Mouse (Mus musculus): ENCODE results near the gene Ms4a1. TPM values are rescaled to one million over a fixed set of nuclear protein-coding genes. Genes with fewer than 3 reads are reported as not detected.
"Not testable (repeated sequence)": the region's sequence is repeated elsewhere in the genome, so short reads cannot be mapped to it uniquely, and the experiment has no call there.

Ms4a1 gene
- polyA plus RNA-seq, 1 experiment from 2014 or later, result not detected

GRCm38 (mm10) chr19:11264602-11265185, 1.3 kb downstream of the Ms4a1 start:
- H3K9ac ChIP-seq, result no peak overlapping the region
- WGBS, result 78% methylated on average over 9 of the region's 9 CpGs
- no peaks in the 10 kb centered on the region for H3K4me1 ChIP-seq (replicated peaks)
- H3K27ac ChIP-seq (ENCODE audit: poor library complexity, severe bottlenecking), result no peak overlapping the region
- no peaks in the 10 kb centered on the region for H3K36me3 ChIP-seq
- H3K4me2 ChIP-seq, result no peak overlapping the region
- no peaks in the 10 kb centered on the region for H3K27me3 ChIP-seq (replicated peaks)
- no peak overlapping the region for H3K4me3 ChIP-seq
- H3K9me3 ChIP-seq (replicated peaks), result no peaks in the 10 kb centered on the region
- ATAC-seq (ENCODE audit: insufficient number of reproducible peaks, low FRiP score), result no peak

- H3K4me2 ChIP-seq, result no peak overlapping the region
- no peak overlapping the region for H3K4me3 ChIP-seq
- no peaks in the 10 kb centered on the region for H3K9me3 ChIP-seq (replicated peaks)
- 65% methylated on average over 3 of the region's 3 CpGs for WGBS
- no peaks in the 10 kb centered on the region for H3K4me1 ChIP-seq (replicated peaks)
- ATAC-seq (ENCODE audit: insufficient number of reproducible peaks, low FRiP score), result no peak
- H3K9ac ChIP-seq, result no peak overlapping the region
- H3K27ac ChIP-seq (ENCODE audit: poor library complexity, severe bottlenecking), result no peak overlapping the region
- no peaks in the 10 kb centered on the region for H3K36me3 ChIP-seq
- H3K27me3 ChIP-seq (replicated peaks), result no peaks in the 10 kb centered on the region
Measured at GRCm38 (mm10) chr19:11263549-11263948, 2.5 kb downstream of the Ms4a1 start.

GRCm38 (mm10) chr19:11262932-11263331, 3.1 kb downstream of the Ms4a1 start:
- not testable (repeated sequence) for H3K27me3 ChIP-seq (replicated peaks); H3K9me3 ChIP-seq (replicated peaks); H3K4me2 ChIP-seq; H3K4me3 ChIP-seq; H3K36me3 ChIP-seq; H3K4me1 ChIP-seq (replicated peaks); H3K9ac ChIP-seq; H3K27ac ChIP-seq (ENCODE audit: poor library complexity, severe bottlenecking); ATAC-seq (ENCODE audit: insufficient number of reproducible peaks, low FRiP score)
- WGBS, result 67% methylated on average over 4 of the region's 4 CpGs

GRCm38 (mm10) chr19:11261522-11261921, 4.5 kb downstream of the Ms4a1 start:
- H3K27me3 ChIP-seq (replicated peaks), result no peaks in the 10 kb centered on the region
- no peak overlapping the region for H3K4me2 ChIP-seq
- H3K4me3 ChIP-seq, result no peak overlapping the region
- no peaks in the 10 kb centered on the region for H3K9me3 ChIP-seq (replicated peaks)
- H3K4me1 ChIP-seq (replicated peaks), result no peaks in the 10 kb centered on the region
- ATAC-seq (ENCODE audit: insufficient number of reproducible peaks, low FRiP score), result no peak
- H3K36me3 ChIP-seq, result no peaks in the 10 kb centered on the region
- no peak overlapping the region for H3K9ac ChIP-seq
- no peak overlapping the region for H3K27ac ChIP-seq (ENCODE audit: poor library complexity, severe bottlenecking)
- WGBS, result 87% methylated on average over 2 of the region's 2 CpGs

- ATAC-seq (ENCODE audit: insufficient number of reproducible peaks, low FRiP score), result no peak
- Histone ChIP-seq H3K4me2 (no peak overlapping the region), H3K27me3 (replicated peaks) (no peaks in the 10 kb centered on the region), H3K36me3 (no peaks in the 10 kb centered on the region), H3K4me1 (replicated peaks) (no peaks in the 10 kb centered on the region), H3K9ac (no peak overlapping the region), H3K4me3 (no peak overlapping the region), H3K27ac (ENCODE audit: poor library complexity, severe bottlenecking) (no peak overlapping the region), H3K9me3 (replicated peaks) (no peaks in the 10 kb centered on the region)
Measured at GRCm38 (mm10) chr19:11244230-11244629, 21.8 kb downstream of the Ms4a1 start.

- H3K27ac ChIP-seq (ENCODE audit: poor library complexity, severe bottlenecking), result no peak overlapping the region
- ATAC-seq (ENCODE audit: insufficient number of reproducible peaks, low FRiP score), result no peak
- H3K4me3 ChIP-seq, result no peak overlapping the region
- no peaks in the 10 kb centered on the region for H3K36me3 ChIP-seq
- 57% methylated on average over 5 of the region's 5 CpGs for WGBS
- H3K9ac ChIP-seq, result no peak overlapping the region
- no peaks in the 10 kb centered on the region for H3K4me1 ChIP-seq (replicated peaks)
- no peaks in the 10 kb centered on the region for H3K9me3 ChIP-seq (replicated peaks)
- no peak overlapping the region for H3K4me2 ChIP-seq
- no peaks in the 10 kb centered on the region for H3K27me3 ChIP-seq (replicated peaks)
Measured at GRCm38 (mm10) chr19:11242560-11242959, 23.5 kb downstream of the Ms4a1 start.

GRCm38 (mm10) chr19:11235820-11236219, 30.2 kb downstream of the Ms4a1 start:
- H3K4me3 ChIP-seq, result no peak overlapping the region
- no peak for ATAC-seq (ENCODE audit: insufficient number of reproducible peaks, low FRiP score)

GRCm38 (mm10) chr19:11234921-11235735, 30.9 kb downstream of the Ms4a1 start:
- Histone ChIP-seq H3K27ac (ENCODE audit: poor library complexity, severe bottlenecking) (no peak overlapping the region), H3K4me1 (replicated peaks) (no peaks in the 10 kb centered on the region), H3K36me3 (no peaks in the 10 kb centered on the region), H3K4me3 (no peak overlapping the region), H3K4me2 (no peak overlapping the region), H3K27me3 (replicated peaks) (no peaks in the 10 kb centered on the region), H3K9ac (no peak overlapping the region), H3K9me3 (replicated peaks) (no peaks in the 10 kb centered on the region)
- WGBS, result 64% methylated on average over 5 of the region's 5 CpGs
- no peak for ATAC-seq (ENCODE audit: insufficient number of reproducible peaks, low FRiP score)

More at GRCm38 (mm10) chr19:11235820-11236219, 30.2 kb downstream of the Ms4a1 start:
- Histone ChIP-seq H3K27me3 (replicated peaks) (no peaks in the 10 kb centered on the region), H3K27ac (ENCODE audit: poor library complexity, severe bottlenecking) (no peak overlapping the region), H3K4me1 (replicated peaks) (no peaks in the 10 kb centered on the region), H3K9me3 (replicated peaks) (no peaks in the 10 kb centered on the region), H3K36me3 (no peaks in the 10 kb centered on the region), H3K9ac (no peak overlapping the region), H3K4me2 (no peak overlapping the region)

- no peak overlapping the region for H3K9ac ChIP-seq
- no peaks in the 10 kb centered on the region for H3K9me3 ChIP-seq (replicated peaks)
- no peaks in the 10 kb centered on the region for H3K36me3 ChIP-seq
- H3K4me3 ChIP-seq, result no peak overlapping the region
- no peaks in the 10 kb centered on the region for H3K27me3 ChIP-seq (replicated peaks)
- H3K4me1 ChIP-seq (replicated peaks), result no peaks in the 10 kb centered on the region
- H3K27ac ChIP-seq (ENCODE audit: poor library complexity, severe bottlenecking), result no peak overlapping the region
- no peak overlapping the region for H3K4me2 ChIP-seq
- WGBS, result 67% methylated on average over 5 of the region's 5 CpGs
- ATAC-seq (ENCODE audit: insufficient number of reproducible peaks, low FRiP score), result no peak
Measured at GRCm38 (mm10) chr19:11234244-11234643, 31.8 kb downstream of the Ms4a1 start.

- no peaks in the 10 kb centered on the region for H3K27me3 ChIP-seq (replicated peaks)
- no peak within 1 kb of the TSS for H3K9ac ChIP-seq
- H3K4me3 ChIP-seq, result no peak within 1 kb of the TSS
- no peaks in the 10 kb centered on the region for H3K4me1 ChIP-seq (replicated peaks)
- H3K36me3 ChIP-seq, result no peaks in the 10 kb centered on the region
- ATAC-seq (ENCODE audit: insufficient number of reproducible peaks, low FRiP score), result no peak
- 61% methylated on average over 5 of the region's 5 CpGs for WGBS
- no peaks in the 10 kb centered on the region for H3K9me3 ChIP-seq (replicated peaks)
- no peak within 1 kb of the TSS for H3K4me2 ChIP-seq
- no peak within 1 kb of the TSS for H3K27ac ChIP-seq (ENCODE audit: poor library complexity, severe bottlenecking)
Measured at GRCm38 (mm10) chr19:11232348-11232747, 33.7 kb downstream of the Ms4a1 start, which contains the start of gene Ms4a12. Gene Ms4a12 (minus strand): TSS chr19:11232448.
